Mouse (Mus musculus) liver, adult (tissue): ENCODE results near the gene Fbln1.

Source experiments
- GATA4 ChIP-seq: IDR thresholded peaks from 2 replicates; pipeline ENCODE4 v1.6.1; 2014; ENCODE audit warnings: mild to moderate bottlenecking, low read length; ENCODE audit not compliant: insufficient replicate concordance

The Fbln1 gene

DNA sequence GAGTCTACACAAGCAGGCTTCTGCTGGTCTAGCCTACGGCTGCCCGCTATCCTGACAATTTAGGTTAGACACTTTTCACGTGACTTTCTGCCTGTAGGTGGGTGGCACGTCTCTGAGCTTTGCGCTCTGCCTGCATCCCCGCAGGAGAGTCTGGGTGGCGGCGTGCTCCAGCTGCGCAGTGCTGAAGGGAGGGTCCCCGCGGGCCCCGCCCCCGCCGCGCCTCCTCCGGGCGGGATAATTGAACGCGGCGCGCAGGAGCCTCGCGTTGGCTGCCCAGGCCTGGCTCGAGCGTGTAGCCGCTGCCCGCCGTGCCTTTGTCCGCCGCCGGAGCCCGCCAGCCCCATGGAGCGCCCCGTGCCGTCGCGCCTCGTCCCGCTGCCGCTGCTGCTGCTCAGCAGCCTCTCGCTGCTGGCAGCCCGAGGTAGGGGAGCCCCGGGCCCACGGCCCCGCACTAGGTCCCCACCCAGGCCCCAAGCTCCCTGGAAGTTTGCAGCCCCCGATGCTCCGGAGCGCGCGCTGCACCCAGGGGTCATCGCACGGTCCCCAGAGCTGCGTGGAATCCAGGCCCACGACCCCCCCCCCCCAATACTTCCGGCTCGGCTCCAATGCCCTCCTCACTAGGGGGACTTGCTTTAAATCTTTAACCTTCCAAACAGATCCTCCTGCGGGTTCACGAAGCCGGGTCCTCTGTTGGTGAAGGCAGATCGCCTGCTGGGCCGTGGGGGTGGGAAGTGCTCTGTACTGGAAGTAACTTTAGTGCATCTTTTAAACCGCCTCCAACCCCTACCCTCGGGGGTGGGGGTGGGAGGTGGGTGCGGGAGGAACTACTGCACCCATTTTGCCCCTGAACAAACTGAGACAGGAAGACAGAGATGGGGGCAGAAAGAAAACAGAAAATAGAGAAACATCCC lies at the start of gene Fbln1:
Gene Fbln1 (plus strand): TSS at position 158 of the 911 bp plus-strand sequence.
- TF ChIP-seq GATA4 = no peak

DNA sequence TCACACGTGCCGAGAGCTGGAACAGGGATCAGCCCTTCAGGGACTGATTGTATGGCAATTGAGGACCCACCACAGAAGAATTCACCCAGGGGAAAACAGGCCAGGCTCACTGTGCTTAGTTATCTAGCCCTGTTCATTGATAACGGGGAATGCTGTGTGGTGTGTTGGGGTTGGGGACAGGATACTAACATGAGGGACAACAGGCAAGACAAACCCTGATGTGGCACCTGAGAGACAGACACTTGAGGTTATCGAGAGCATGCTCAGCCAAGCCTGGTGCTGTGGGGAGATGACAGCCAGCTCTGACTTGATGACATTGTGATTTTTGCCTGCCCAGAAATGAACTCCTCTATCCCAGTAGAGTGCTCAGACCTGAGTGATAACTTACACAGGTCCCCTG lies 49.6 kb upstream of the Fbln1 start:
- no peak for TF ChIP-seq GATA4

- TF ChIP-seq GATA4 = no peak
Measured at GRCm38 (mm10) chr15:85161416-85161815, 44.3 kb upstream of the Fbln1 start.

- no peak for TF ChIP-seq GATA4
Measured at GRCm38 (mm10) chr15:85162693-85163663, 42.8 kb upstream of the Fbln1 start.

DNA sequence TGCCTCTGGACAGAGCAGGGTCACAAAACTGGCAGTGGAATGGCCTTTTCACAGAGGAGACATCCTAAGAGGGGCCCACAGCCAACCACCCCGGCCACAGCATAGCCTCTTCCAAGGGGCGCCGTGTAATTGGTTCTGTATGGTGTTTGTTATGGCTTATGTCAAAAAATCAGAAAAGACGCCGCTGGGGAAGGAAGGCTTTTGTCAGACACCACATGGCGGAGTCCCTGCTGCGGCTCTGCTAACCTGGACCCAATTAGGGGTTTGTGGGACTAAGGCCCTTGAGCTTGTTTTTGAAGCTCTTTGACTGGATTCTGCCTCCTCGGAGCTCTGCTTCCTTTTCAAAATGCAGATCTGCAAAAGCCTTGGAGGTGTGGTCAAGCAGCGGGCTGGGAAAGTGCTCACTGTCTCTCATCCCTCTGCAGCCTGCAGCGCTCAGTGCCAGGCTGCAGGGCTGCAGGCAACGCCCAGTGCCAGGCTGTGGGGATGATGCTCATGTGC lies 39.3 kb upstream of the Fbln1 start:
- no peak for TF ChIP-seq GATA4

GRCm38 (mm10) chr15:85167086-85167679 lies 38.6 kb upstream of the Fbln1 start:
- no peak for TF ChIP-seq GATA4

GRCm38 (mm10) chr15:85172054-85172453 lies 33.7 kb upstream of the Fbln1 start:
- no peak for TF ChIP-seq GATA4

DNA sequence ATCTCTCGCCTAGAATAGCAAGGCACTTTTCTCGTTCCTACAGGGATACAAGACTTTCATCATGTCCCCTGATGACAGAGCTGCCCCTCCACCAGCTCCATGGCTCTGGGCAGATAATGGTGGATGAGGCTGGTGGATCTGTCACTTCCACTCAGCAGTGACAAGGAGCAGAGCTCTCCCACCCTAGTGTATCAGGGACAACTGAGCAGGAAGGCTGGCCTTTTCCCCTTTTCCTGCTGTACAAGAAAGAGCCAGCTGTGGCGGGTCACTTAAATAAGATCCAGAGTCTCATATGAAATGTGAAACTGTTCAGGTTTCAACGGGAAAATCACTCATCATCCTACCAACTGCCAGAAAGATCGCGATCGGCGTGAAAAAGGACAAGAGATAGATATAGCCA lies 32.3 kb upstream of the Fbln1 start:
- no peak for TF ChIP-seq GATA4

- no peak for TF ChIP-seq GATA4
Measured at GRCm38 (mm10) chr15:85174060-85174459, 31.7 kb upstream of the Fbln1 start.

DNA sequence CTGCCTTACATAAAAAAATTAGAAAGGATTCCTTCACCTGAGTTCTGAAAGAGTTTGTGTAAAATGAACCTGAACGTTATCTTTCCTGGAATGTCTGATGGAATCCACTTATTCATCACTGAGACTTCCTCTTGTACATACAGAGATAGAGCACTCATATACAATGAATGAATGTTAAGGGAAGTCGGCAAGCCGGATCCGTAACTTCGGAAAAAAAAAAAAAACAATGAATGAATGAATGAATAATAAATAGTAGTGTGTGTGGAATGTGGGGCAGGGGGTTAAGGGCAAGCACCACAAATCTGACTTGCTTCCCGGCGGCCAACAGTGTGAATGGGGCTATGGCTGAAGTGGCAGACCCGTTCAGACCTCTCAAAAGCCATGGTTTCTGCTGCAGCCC lies 28.2 kb upstream of the Fbln1 start:
- TF ChIP-seq GATA4 = no peak

- no peak for TF ChIP-seq GATA4
Measured at GRCm38 (mm10) chr15:85178172-85178571, 27.6 kb upstream of the Fbln1 start.

DNA sequence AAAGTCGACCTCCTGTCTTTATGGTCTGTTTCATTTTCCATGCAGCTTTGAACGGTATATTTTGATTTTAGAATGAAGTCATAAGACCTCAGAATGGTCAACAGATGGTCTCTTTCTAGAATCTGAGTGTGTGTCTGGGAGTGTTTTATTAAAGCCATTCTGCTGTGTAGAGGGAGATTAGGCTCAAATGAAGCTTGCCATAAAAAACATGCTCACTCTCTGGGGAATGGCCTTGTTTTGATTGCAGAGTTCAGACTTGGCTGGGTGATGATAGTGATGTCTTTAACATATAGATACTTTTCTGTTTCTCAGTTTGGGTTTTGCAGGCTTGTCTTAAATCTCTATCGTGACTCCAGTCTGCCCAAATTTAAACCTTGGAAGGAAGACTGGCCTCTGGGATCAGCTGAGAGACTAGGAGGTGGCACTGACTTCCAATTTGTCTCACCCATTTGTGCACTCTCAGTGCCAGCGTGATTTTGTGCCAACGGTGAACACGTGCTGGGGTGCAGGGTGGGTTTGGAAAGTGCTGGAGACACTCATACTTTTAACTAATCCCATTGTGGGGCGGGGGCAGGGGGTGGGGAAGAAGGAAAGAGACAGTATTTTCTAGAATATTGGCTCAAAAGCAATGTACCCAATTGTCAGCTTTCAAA lies 26.1 kb upstream of the Fbln1 start:
- no peak for TF ChIP-seq GATA4

GRCm38 (mm10) chr15:85180368-85180767 lies 25.4 kb upstream of the Fbln1 start:
- no peak for TF ChIP-seq GATA4

GRCm38 (mm10) chr15:85182063-85182462 lies 23.7 kb upstream of the Fbln1 start:
- no peak for TF ChIP-seq GATA4

DNA sequence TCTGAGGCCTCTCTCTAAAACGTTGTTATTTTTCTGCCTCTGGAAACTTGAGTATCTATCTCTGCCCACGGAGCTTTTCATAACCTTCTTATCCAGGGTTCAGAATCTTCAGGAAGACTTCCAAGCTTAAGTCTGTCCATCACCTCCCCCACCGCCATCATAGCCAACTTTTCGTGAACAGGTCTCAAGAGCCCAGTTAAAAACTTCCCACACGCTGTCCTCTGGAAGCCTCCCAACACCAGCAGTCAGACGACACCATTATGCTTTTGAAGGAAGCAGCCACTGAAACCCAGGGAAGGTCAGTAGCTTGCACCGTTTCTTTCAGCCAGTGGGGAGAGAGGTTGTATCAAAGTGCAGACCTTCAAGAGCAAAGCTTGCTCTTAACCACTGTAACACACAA lies 18.8 kb upstream of the Fbln1 start:
- no peak for TF ChIP-seq GATA4
